Mouse (Mus musculus) MEL (cell line): ENCODE results near the gene Fam166b. TPM values are rescaled to one million over a fixed set of nuclear protein-coding genes. Genes with fewer than 3 reads are reported as not detected.

Experiments
- DNase-seq: peaks from one replicate; pipeline ENCODE4 v3.0.0; 2011; ENCODE audit warnings: low read depth, low spot score
- H3K27ac ChIP-seq: 2 replicates; pipeline ENCODE4 v1.5.1; 2012; ENCODE audit warnings: low read depth, mild to moderate bottlenecking, control low read depth, low read length, moderate library complexity; ENCODE audit not compliant: control insufficient read depth
- H3K27me3 ChIP-seq, 2 experiments: fragments of 150-350 bp in 1 of 2; sonication (generic) in 1 of 2; 2 replicates each; pipeline ENCODE4 v1.6.1; 2012; ENCODE audit warnings: low read length in 2 of 2, mild to moderate bottlenecking in 2 of 2, improper control_type of control experiment in 1 of 2, moderate library complexity in 1 of 2; ENCODE audit not compliant: insufficient read depth in 2 of 2, control insufficient read depth in 1 of 2
- H3K36me3 ChIP-seq, 2 experiments: 2 replicates each; pipeline ENCODE4 v1.6.1; 2012 to 2014; ENCODE audit warnings: low read length in 2 of 2, improper control_type of control experiment in 1 of 2, inconsistent platforms in 1 of 2, mild to moderate bottlenecking in 1 of 2; ENCODE audit not compliant: insufficient read depth in 2 of 2, control insufficient read depth in 1 of 2
- H3K4me1 ChIP-seq, 2 experiments: fragments of 150-350 bp in 1 of 2; sonication (generic) in 1 of 2; 2 replicates each; pipeline ENCODE4 v1.6.1; 2012; ENCODE audit warnings: low read length in 2 of 2, improper control_type of control experiment in 1 of 2, mild to moderate bottlenecking in 1 of 2; ENCODE audit not compliant: insufficient read depth in 2 of 2, control insufficient read depth in 1 of 2
- H3K4me3 ChIP-seq, 2 experiments: fragments of 150-350 bp in 1 of 2; sonication (generic) in 1 of 2; 2 replicates each; pipeline ENCODE4 v1.5.1; 2012; ENCODE audit warnings: low read depth in 2 of 2, low read length in 2 of 2, mild to moderate bottlenecking in 2 of 2, moderate library complexity in 2 of 2, control low read depth in 1 of 2, improper control_type of control experiment in 1 of 2; ENCODE audit not compliant: control insufficient read depth in 1 of 2, insufficient read depth in 1 of 2
- H3K79me2 ChIP-seq: 2 replicates; pipeline ENCODE4 v1.6.1; 2012; ENCODE audit warnings: mild to moderate bottlenecking, low read length, moderate library complexity; ENCODE audit not compliant: control insufficient read depth, poor library complexity, insufficient read depth
- H3K9ac ChIP-seq: 2 replicates; pipeline ENCODE4 v1.6.1; 2012; ENCODE audit warnings: low read depth, mild to moderate bottlenecking, control low read depth, low read length, moderate library complexity; ENCODE audit not compliant: control insufficient read depth, poor library complexity, severe bottlenecking
- H3K9me3 ChIP-seq: fragments of 150-350 bp; sonication (generic); replicated peaks from 2 replicates; pipeline ENCODE4 v1.6.1; 2012; ENCODE audit warnings: mild to moderate bottlenecking, low read length, improper control_type of control experiment, moderate library complexity; ENCODE audit not compliant: insufficient read depth
- CHD2 ChIP-seq: IDR thresholded peaks from 2 replicates; pipeline ENCODE4 v1.6.1; 2011; ENCODE audit warnings: low read length, improper control_type of control experiment
- CTCF ChIP-seq, 3 experiments: IDR thresholded peaks in 2 of 3; conservative IDR thresholded peaks in 1 of 3; 2 replicates each; pipeline ENCODE4 v1.5.1; 2011 to 2012; ENCODE audit warnings: low read length in 3 of 3, low read depth in 2 of 3, mild to moderate bottlenecking in 2 of 3, improper control_type of control experiment in 1 of 3, inconsistent platforms in 1 of 3, mixed read lengths in 1 of 3, moderate library complexity in 1 of 3; ENCODE audit not compliant: control insufficient read depth in 1 of 3, insufficient read depth in 1 of 3, poor library complexity in 1 of 3, severe bottlenecking in 1 of 3
- ELF1 ChIP-seq: IDR thresholded peaks from 2 replicates; pipeline ENCODE4 v1.6.1; 2014; ENCODE audit warnings: low read depth, mild to moderate bottlenecking, inconsistent platforms, low read length, improper control_type of control experiment, moderate library complexity
- EP300 ChIP-seq, 2 experiments: IDR thresholded peaks; 2 replicates each; pipeline ENCODE4 v1.6.1; 2011; ENCODE audit warnings: improper control_type of control experiment in 2 of 2, low read length in 2 of 2, low read depth in 1 of 2, mild to moderate bottlenecking in 1 of 2
- ETS1 ChIP-seq: IDR thresholded peaks from 2 replicates; pipeline ENCODE4 v1.6.1; 2012; ENCODE audit warnings: low read depth, mild to moderate bottlenecking, inconsistent platforms, low read length, improper control_type of control experiment, moderate library complexity
- GABPA ChIP-seq: IDR thresholded peaks from 2 replicates; pipeline ENCODE4 v1.6.1; 2012; ENCODE audit warnings: low read depth, mild to moderate bottlenecking, inconsistent platforms, low read length, improper control_type of control experiment, moderate library complexity
- GATA1 ChIP-seq: IDR thresholded peaks from 2 replicates; pipeline ENCODE4 v1.6.1; 2011; ENCODE audit warnings: low read depth, low read length, improper control_type of control experiment
- HCFC1 ChIP-seq: IDR thresholded peaks from 2 replicates; pipeline ENCODE4 v1.6.1; 2012; ENCODE audit warnings: low read depth, mild to moderate bottlenecking, inconsistent platforms, low read length, improper control_type of control experiment, moderate library complexity
- JUND ChIP-seq: IDR thresholded peaks from 2 replicates; pipeline ENCODE4 v1.6.1; 2011; ENCODE audit warnings: low read depth, mild to moderate bottlenecking, improper control_type of control experiment, low read length
- KAT2A ChIP-seq: conservative IDR thresholded peaks from 2 replicates; pipeline ENCODE4 v1.6.1; 2012; ENCODE audit warnings: low read depth, low read length, improper control_type of control experiment, inconsistent platforms
- MAFK ChIP-seq: IDR thresholded peaks from 2 replicates; pipeline ENCODE4 v1.6.1; 2011; ENCODE audit warnings: low read depth, mild to moderate bottlenecking, low read length, improper control_type of control experiment, borderline replicate concordance
- MAX ChIP-seq: IDR thresholded peaks from 2 replicates; pipeline ENCODE4 v1.6.1; 2011; ENCODE audit warnings: low read length, improper control_type of control experiment
- MEF2A ChIP-seq: IDR thresholded peaks from 2 replicates; pipeline ENCODE4 v1.6.1; 2014; ENCODE audit warnings: low read depth, mild to moderate bottlenecking, inconsistent platforms, low read length, improper control_type of control experiment; ENCODE audit not compliant: poor library complexity, insufficient replicate concordance, severe bottlenecking; ENCODE audit errors: extremely low read depth
- MXI1 ChIP-seq: IDR thresholded peaks from 2 replicates; pipeline ENCODE4 v1.6.1; 2011; ENCODE audit warnings: mild to moderate bottlenecking, low read depth, low read length, improper control_type of control experiment
- MYC ChIP-seq: IDR thresholded peaks from 2 replicates; pipeline ENCODE4 v1.6.1; 2011; ENCODE audit warnings: low read depth, mild to moderate bottlenecking, low read length, improper control_type of control experiment, moderate library complexity
- NELFE ChIP-seq: IDR thresholded peaks from 2 replicates; pipeline ENCODE4 v1.6.1; 2011; ENCODE audit warnings: low read depth, low read length, improper control_type of control experiment
- NRF1 ChIP-seq: IDR thresholded peaks from 2 replicates; pipeline ENCODE4 v1.6.1; 2014; ENCODE audit warnings: low read depth, mild to moderate bottlenecking, inconsistent platforms, low read length, improper control_type of control experiment, moderate library complexity; ENCODE audit not compliant: poor library complexity, insufficient read depth, severe bottlenecking
- POLR2A ChIP-seq, 2 experiments: IDR thresholded peaks; 2 replicates each; pipeline ENCODE4 v1.6.1; 2011 to 2012; ENCODE audit warnings: low read length in 2 of 2, mild to moderate bottlenecking in 2 of 2, control low read depth in 1 of 2, improper control_type of control experiment in 1 of 2, low read depth in 1 of 2, moderate library complexity in 1 of 2; ENCODE audit not compliant: control insufficient read depth in 1 of 2, insufficient read depth in 1 of 2, poor library complexity in 1 of 2
- POLR2AphosphoS2 ChIP-seq: IDR thresholded peaks from 2 replicates; pipeline ENCODE4 v1.6.1; 2011; ENCODE audit warnings: low read length, improper control_type of control experiment
- POLR2AphosphoS5 ChIP-seq: IDR thresholded peaks from 2 replicates; pipeline ENCODE4 v1.6.1; 2012; ENCODE audit warnings: low read depth, borderline replicate concordance, mild to moderate bottlenecking, inconsistent platforms, low read length, moderate library complexity, mixed read lengths
- RAD21 ChIP-seq: IDR thresholded peaks from 2 replicates; pipeline ENCODE4 v1.6.1; 2011; ENCODE audit warnings: mild to moderate bottlenecking, low read depth, low read length, improper control_type of control experiment
- RCOR1 ChIP-seq: IDR thresholded peaks from 2 replicates; pipeline ENCODE4 v1.6.1; 2012; ENCODE audit warnings: low read depth, mild to moderate bottlenecking, inconsistent platforms, low read length, improper control_type of control experiment
- SIN3A ChIP-seq: IDR thresholded peaks from 2 replicates; pipeline ENCODE4 v1.6.1; 2012; ENCODE audit warnings: low read length, improper control_type of control experiment, inconsistent platforms
- SMC3 ChIP-seq: IDR thresholded peaks from 2 replicates; pipeline ENCODE4 v1.6.1; 2011; ENCODE audit warnings: low read depth, low read length, improper control_type of control experiment
- TCF12 ChIP-seq: IDR thresholded peaks from 2 replicates; pipeline ENCODE4 v1.6.1; 2014; ENCODE audit warnings: low read depth, mild to moderate bottlenecking, inconsistent platforms, low read length, improper control_type of control experiment, moderate library complexity
- UBTF ChIP-seq: IDR thresholded peaks from 2 replicates; pipeline ENCODE4 v1.6.1; 2012; ENCODE audit warnings: low read depth, mild to moderate bottlenecking, inconsistent platforms, low read length, improper control_type of control experiment, moderate library complexity, borderline replicate concordance; ENCODE audit not compliant: insufficient read depth
- ZKSCAN1 ChIP-seq: IDR thresholded peaks from 2 replicates; pipeline ENCODE4 v1.6.1; 2012; ENCODE audit warnings: low read depth, mild to moderate bottlenecking, inconsistent platforms, low read length, improper control_type of control experiment, moderate library complexity
- ZMIZ1 ChIP-seq: IDR thresholded peaks from 2 replicates; pipeline ENCODE4 v1.6.1; 2012; ENCODE audit warnings: low read depth, mild to moderate bottlenecking, inconsistent platforms, low read length, improper control_type of control experiment, moderate library complexity
- ZNF384 ChIP-seq: IDR thresholded peaks from 2 replicates; pipeline ENCODE4 v1.6.1; 2012; ENCODE audit warnings: low read depth, mild to moderate bottlenecking, inconsistent platforms, low read length, improper control_type of control experiment
- polyA plus RNA-seq, 2 experiments: library from polyadenylated mRNA; stranded (reverse) in 1 of 2; unstranded in 1 of 2; fragments of >175 nt in 1 of 2; fragments of >200 nt in 1 of 2; gene quantifications; 2 replicates each; pipeline versions ENCODE4 v1.2.1 to v1.2.4; 2012; ENCODE audit warnings: low replicate concordance in 2 of 2, low read depth in 1 of 2; ENCODE audit not compliant: insufficient read length in 2 of 2, insufficient read depth in 1 of 2, missing spikeins in 1 of 2
- total RNA-seq: library from RNA; depleted of rRNA; stranded (reverse); fragments of 300-350 nt; gene quantifications from 2 replicates; pipeline ENCODE4 v1.2.3, GENCODE M21; 2012

Fam166b gene
- total and polyA plus RNA-seq, 3 experiments = not detected

DNA sequence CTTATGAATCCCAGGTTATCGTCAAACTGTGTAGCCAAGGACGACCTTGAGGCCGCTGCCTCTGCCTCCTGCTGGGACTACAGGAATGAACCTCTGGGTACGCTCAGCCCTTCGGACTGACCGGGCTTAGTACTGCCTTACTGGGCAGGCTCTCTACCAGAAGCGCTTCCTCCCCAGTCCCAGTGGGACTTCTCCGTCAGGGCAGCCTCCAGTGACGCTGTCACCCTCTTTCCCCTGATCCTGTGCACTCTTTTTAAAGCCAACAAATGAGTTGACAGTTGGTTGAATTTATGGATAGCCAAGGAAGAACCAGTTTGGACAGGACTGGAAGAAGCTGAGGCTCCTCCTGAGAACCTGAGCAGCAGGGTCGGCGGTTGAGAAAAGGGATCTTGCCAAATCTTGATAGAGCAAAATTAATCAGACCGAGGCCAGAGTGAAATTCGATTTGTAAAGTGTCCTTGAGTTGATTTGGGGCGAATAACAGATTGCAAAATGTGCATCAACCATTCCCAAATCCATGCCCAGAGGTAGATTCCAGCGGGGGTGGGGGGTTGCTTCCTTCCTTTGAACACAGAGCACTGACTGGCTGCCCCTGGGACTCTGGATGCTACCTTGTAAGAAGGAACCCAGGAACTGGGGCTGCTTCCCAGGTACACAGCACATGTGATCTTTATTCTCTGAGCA, 9.8 kb downstream of the Fam166b start:
- Histone ChIP-seq H3K9me3 (no peaks in the 10 kb centered on the region), H3K36me3 (peaks cover 0 to 30% of the 10 kb centered on the region in 2 experiments; a peak in 3 of 4 replicates), H3K79me2 (no peaks in the 10 kb centered on the region; the same call in 1 of the 2 replicates), H3K27me3 (no peaks in the 10 kb centered on the region)
- DNase-seq = peak; percentile 25
- TF ChIP-seq EP300 (IDR thresholded peaks at IDR 0.05; ENCODE audit: low read depth in 1 of 2, low read length in 2 of 2) = peak in 1 of 2 experiments; percentile 41; a peak in 1 of 4 replicates
- no peak for TF ChIP-seq ZNF384
- TF ChIP-seq ETS1 = peak; percentile 5; the same call in 1 of the 2 replicates
- peak; percentile 66; the same call in 1 of the 2 replicates for TF ChIP-seq GATA1
- TF ChIP-seq MYC = no peak
- TF ChIP-seq JUND = no peak
- TF ChIP-seq MAFK = no peak
- TF ChIP-seq MAX = no peak
- TF ChIP-seq ZMIZ1 = no peak
- peak; percentile 85 for TF ChIP-seq RCOR1
- no peak for TF ChIP-seq MEF2A
- no peak for TF ChIP-seq HCFC1
- TF ChIP-seq, all 39 proteins: peak for 4
- H3K4me3 ChIP-seq = no peak overlapping the region
- H3K27ac ChIP-seq = peak overlapping the region; percentile 96
- peaks cover 9 to 33% of the 10 kb centered on the region in 2 experiments for H3K4me1 ChIP-seq
- no peak overlapping the region for H3K9ac ChIP-seq

DNA sequence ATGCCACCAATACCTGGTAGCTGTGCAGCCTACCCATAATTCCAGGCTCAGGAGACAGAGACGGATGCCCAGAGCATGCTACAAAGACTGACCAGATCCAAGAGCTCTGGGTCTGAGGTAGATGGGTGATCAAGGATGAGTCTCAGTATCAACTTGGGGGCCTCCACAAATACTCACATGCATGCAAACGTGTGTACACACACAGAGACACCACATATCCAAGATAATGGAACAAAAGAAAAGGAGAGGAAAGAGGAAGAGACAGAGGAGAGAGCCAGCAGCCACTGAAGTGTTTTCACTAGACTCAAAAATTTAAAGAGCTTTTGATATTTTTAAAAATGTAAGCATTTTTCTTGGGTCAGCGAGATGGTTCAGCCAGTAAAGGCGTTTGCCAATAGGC, 10.5 kb downstream of the Fam166b start:
- peak overlapping the region; percentile 96 for H3K27ac ChIP-seq
- no peaks in the 10 kb centered on the region for H3K9me3 ChIP-seq
- H3K9ac ChIP-seq = no peak overlapping the region
- no peaks in the 10 kb centered on the region for H3K27me3 ChIP-seq
- H3K36me3 ChIP-seq = peaks cover 0 to 30% of the 10 kb centered on the region in 2 experiments; a peak in 2 of 4 replicates
- peak; percentile 54 for DNase-seq
- no peaks in the 10 kb centered on the region; the same call in 1 of the 2 replicates for H3K79me2 ChIP-seq
- no peak overlapping the region for H3K4me3 ChIP-seq
- peaks cover 9 to 33% of the 10 kb centered on the region in 2 experiments for H3K4me1 ChIP-seq
- TF ChIP-seq POLR2AphosphoS5 (no peak), SMC3 (no peak; the same call in 1 of the 2 replicates), CHD2 (no peak), NELFE (no peak), ZKSCAN1 (no peak), POLR2AphosphoS2 (no peak), HCFC1 (0 out of 2 replicates have a peak, but pooled peaks have one; percentile 23), MAX (no peak), MEF2A (no peak), ETS1 (0 out of 2 replicates have a peak, but pooled peaks have one; percentile 15), GABPA (no peak), ELF1 (no peak), CTCF (IDR thresholded peaks at IDR 0.05 in 2 of 3, conservative IDR thresholded peaks at IDR 0.05 in 1 of 3; ENCODE audit: control insufficient read depth in 1 of 3, insufficient read depth in 1 of 3, low read depth in 2 of 3, low read length in 3 of 3, poor library complexity in 1 of 3, severe bottlenecking in 1 of 3) (no peak), UBTF (no peak), RAD21 (no peak), KAT2A (no peak), MYC (0 out of 2 replicates have a peak, but pooled peaks have one; percentile 19), SIN3A (peak; percentile 36), NRF1 (no peak), ZNF384 (no peak), POLR2A (IDR thresholded peaks at IDR 0.05; ENCODE audit: control insufficient read depth in 1 of 2, insufficient read depth in 1 of 2, low read depth in 1 of 2, low read length in 2 of 2, poor library complexity in 1 of 2) (no peak), MXI1 (0 out of 2 replicates have a peak, but pooled peaks have one; percentile 41), TCF12 (0 out of 2 replicates have a peak, but pooled peaks have one; percentile 19)
